Mouse (Mus musculus): ENCODE data around the gene Tspyl4.

- TF ChIP-seq POLR2A (IDR thresholded peaks at IDR 0.05; ENCODE audit: control insufficient read depth, low read depth, low read length) (no peak), CTCF (IDR thresholded peaks at IDR 0.05; ENCODE audit: control insufficient read depth, insufficient read depth, insufficient replicate concordance, low read depth, low read length) (no peak)
These were observed 15.3 kb downstream of the Tspyl4 start for GRCm38 (mm10) chr10:34312536-34312935.
